Mouse (Mus musculus) Patski (cell line): ENCODE results near the gene Fgd4. TPM values are rescaled to one million over a fixed set of nuclear protein-coding genes. Genes with fewer than 3 reads are reported as not detected.
"Not testable (repeated sequence)": the region's sequence is repeated elsewhere in the genome, so short reads cannot be mapped to it uniquely, and the experiment has no call there.

Experiments used
- ATAC-seq: fragments of 100-300 bp; one replicate; pipeline ENCODE4 v1.8.0; 2021
- CTCF ChIA-PET: fragments of 350-600 bp; sonication (Branson Sonifier 250); formaldehyde crosslinking; loops from one replicate; lab custom pipeline; 2022; ENCODE audit warnings: inconsistent platforms; lab: Charles Lee
- POLR2A ChIA-PET: fragments of 350-600 bp; sonication (Branson Sonifier 250); formaldehyde crosslinking; loops from one replicate; lab custom pipeline; 2022; ENCODE audit warnings: antibody characterized with exemption, inconsistent platforms; lab: Charles Lee
- DNase-seq: peaks from one replicate; pipeline ENCODE4 v3.0.0-alpha.2; 2011; ENCODE audit warnings: low read depth, low spot score
- H3K27me3 ChIP-seq: fragments of 371-371 bp; one replicate; pipeline ENCODE4 v1.5.1; 2021
- CTCF ChIP-seq: fragments of 100-300 bp; IDR thresholded peaks from one replicate; pipeline ENCODE4 v1.5.1; 2021
- in situ Hi-C: fragments of 300-500 bp; cut with MboI; formaldehyde crosslinking; loops from 3 replicates; pipeline ENCODE4 v1.11.1; 2018; ENCODE audit warnings: low pct_unique_long_range_greater_than_20kb, mixed read lengths
- polyA plus RNA-seq: library from polyadenylated mRNA; unstranded; gene quantifications from one replicate; pipeline ENCODE4 v1.2.3, GENCODE M21; 2021

Fgd4 gene
- polyA plus RNA-seq, 1 experiment from 2014 or later, result 10.3 TPM

DNA sequence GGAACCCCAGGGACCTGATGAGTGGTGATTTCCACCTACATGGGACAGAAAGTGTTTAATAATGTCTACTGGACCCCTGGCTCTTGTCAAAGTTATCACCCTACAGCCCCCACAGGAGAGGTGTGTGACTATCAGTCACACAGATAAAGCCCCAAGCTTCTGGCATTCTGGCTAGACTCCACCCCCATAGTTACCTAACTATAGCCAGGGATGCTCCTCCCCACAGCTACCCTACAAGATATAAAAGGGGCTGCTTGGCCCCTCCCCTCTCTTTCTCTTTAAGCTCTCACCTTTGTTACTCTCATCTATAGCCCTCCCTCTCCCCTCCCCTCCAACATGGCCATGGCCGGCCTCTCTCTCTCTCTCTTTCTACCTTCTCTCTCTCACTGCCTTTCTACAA is 53.7 kb downstream of the Fgd4 start:
- ChIA-PET CTCF (no interaction called here), POLR2A (no interaction called here)
- ATAC-seq, result no peak
- no peak for TF ChIP-seq CTCF
- H3K27me3 ChIP-seq, result no peaks in the 10 kb centered on the region
- DNase-seq, result no peak
- in situ Hi-C loops, result no loop called here

DNA sequence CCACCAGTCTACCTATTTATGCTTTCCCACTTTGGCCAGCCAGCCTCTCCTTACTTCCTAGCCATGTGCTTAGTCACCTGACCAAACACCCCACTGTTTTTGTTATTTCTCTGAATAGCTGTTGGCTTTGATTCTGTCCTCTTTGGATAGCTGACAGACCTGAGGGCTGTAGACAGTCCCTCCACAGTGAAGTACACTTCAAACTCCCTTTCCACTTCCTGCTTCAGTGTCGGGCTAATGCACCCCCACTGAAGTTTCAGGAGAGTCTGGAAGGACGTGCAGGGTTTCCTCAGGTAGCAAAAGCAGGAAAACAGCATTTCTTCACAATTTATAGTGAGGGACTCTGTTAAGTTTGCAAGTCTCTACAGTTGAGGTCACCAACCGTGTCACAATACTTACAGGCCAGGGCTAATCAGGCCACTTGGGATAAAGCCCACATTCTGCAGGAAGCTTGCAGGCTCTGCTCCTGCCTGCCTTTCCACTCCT is 57.4 kb downstream of the Fgd4 start:
- no peaks in the 10 kb centered on the region for H3K27me3 ChIP-seq
- ChIA-PET CTCF (interaction anchor here (1.5 kb wide), 1 partner anchor 16 kb away, joined by 3 read pairs; no protein-coding TSS in a partner anchor), POLR2A (no interaction called here)
- ATAC-seq (no peak), DNase-seq (no peak)
- no peak for TF ChIP-seq CTCF
- in situ Hi-C loops, result no loop called here

DNA sequence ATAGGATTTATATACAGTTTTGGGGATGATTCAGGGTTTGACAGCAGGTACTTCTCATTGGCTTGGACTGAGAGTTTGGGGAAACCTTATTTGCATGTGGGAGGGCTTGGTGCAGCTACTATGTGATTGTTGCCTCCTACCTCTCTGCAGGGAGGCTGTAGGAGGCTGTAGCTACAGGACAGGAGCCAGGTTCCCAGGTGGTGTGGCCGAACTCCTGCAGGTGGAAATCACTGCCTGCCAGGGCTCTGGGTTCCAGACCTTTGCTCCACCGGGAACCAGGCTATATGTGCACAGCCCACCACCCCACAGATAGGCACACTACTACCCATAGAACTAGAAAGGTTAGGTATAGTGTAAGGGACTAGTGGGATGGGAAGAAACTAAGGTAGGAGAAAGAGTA is 61.0 kb downstream of the Fgd4 start:
- in situ Hi-C loops, result not testable (repeated sequence)

DNA sequence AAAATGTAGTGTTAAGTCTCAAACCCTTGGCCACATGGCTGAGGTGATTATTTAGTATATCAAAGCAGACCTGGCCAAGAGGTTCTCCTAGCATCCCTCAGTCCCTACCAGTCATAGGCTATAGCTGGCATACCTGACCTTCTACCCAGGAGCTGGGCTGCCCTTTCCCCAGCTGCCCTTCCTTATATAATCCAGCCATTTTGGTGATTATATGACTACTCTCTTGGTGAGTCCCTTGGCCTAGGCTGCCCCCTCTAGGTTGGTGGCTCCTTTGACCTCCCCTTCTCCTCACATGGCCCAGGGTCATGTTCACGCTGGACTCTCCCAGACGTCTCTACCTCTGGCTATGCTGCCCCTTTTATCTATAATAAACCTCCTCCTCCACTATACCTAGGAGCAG is 65.1 kb downstream of the Fgd4 start:
- no peaks in the 10 kb centered on the region for H3K27me3 ChIP-seq
- TF ChIP-seq CTCF, result no peak
- in situ Hi-C loops, result no loop called here
- no peak for ATAC-seq
- CTCF ChIA-PET, result no interaction called here
- DNase-seq, result no peak
- POLR2A ChIA-PET, result no interaction called here

More for the DNA sequence above, 61.0 kb downstream of the Fgd4 start:
- POLR2A ChIA-PET, ATAC-seq, DNase-seq, CTCF ChIA-PET, H3K27me3 ChIP-seq: not testable (repeated sequence)

DNA sequence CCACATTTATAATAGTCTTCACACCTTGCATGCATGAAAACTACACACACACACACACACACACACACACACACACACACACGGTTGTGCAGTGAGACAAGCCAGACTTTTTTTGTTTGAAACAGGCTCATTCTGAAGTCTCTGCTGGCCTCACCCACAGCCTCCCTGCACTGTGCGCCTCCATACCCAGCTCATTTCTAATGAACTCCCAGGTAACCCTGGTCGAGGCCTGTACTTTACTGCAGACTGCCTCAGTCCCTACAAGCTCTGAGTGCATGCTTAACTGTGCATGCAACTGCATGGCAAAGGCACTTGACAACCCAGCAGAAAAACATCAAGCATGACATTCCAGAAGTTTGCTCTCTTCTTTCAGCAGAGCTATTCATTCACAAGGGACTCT is 72.3 kb downstream of the Fgd4 start:
- ChIA-PET CTCF (interaction anchor here (0.5 to 1.2 kb wide), 3 partner anchors 22 to 165 kb away, joined by 3 read pairs; partner anchors contain the start of gene Fgd4), POLR2A (no interaction called here)
- ATAC-seq (no peak), DNase-seq (no peak)
- H3K27me3 ChIP-seq, result no peaks in the 10 kb centered on the region
- in situ Hi-C loops, result no loop called here
- no peak for TF ChIP-seq CTCF

DNA sequence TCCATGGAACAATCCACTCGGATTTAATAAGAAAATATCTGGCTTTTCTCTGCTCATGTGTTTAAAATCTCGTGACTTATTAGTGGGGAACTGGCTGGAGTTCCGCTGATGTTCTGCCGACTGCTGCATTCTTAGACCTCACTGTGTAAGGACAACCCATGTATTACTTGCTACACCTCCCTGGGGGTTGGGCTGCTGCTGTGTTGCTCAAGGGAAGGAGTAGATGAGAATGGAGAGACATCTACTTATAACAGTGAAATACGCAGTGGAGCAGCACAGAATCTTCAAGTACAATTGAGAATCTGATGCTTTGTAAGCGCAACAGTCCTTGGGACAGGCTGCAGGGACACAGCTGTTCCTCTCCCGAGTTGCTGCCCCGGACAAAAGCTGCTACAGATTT is 73.1 kb downstream of the Fgd4 start:
- peak; percentile 99 for ATAC-seq
- H3K27me3 ChIP-seq, result no peaks in the 10 kb centered on the region
- POLR2A ChIA-PET, result no interaction called here
- no peak for TF ChIP-seq CTCF
- CTCF ChIA-PET, result interaction anchor here (0.9 to 1.0 kb wide), 2 partner anchors 16 to 23 kb away, joined by 3 read pairs; no protein-coding TSS in a partner anchor
- in situ Hi-C loops, result no loop called here
- DNase-seq, result peak; percentile 63

DNA sequence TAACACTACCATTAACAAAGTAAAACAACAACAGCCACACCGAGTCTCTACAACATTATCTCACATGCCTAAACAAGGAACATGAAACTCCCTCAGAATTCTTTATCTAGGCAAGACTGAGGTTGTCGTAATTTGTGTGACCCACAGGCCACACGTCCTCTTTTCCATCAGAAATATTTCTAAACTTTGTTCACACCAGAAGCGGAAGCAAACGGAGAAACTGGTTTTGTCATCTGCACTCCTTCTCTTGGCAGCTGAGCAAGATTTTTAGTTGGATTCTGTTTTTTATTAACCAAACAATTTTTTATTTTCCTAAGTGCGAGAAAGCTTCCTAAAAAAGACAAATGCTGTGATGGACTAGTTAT is 73.6 kb downstream of the Fgd4 start:
- ATAC-seq (peak; percentile 49), DNase-seq (no peak)
- TF ChIP-seq CTCF, result no peak
- in situ Hi-C loops, result no loop called here
- POLR2A ChIA-PET, result no interaction called here
- CTCF ChIA-PET, result interaction anchor here (0.9 to 1.4 kb wide), 2 partner anchors 17 to 58 kb away, joined by 3 read pairs; no protein-coding TSS in a partner anchor
- H3K27me3 ChIP-seq, result no peaks in the 10 kb centered on the region

DNA sequence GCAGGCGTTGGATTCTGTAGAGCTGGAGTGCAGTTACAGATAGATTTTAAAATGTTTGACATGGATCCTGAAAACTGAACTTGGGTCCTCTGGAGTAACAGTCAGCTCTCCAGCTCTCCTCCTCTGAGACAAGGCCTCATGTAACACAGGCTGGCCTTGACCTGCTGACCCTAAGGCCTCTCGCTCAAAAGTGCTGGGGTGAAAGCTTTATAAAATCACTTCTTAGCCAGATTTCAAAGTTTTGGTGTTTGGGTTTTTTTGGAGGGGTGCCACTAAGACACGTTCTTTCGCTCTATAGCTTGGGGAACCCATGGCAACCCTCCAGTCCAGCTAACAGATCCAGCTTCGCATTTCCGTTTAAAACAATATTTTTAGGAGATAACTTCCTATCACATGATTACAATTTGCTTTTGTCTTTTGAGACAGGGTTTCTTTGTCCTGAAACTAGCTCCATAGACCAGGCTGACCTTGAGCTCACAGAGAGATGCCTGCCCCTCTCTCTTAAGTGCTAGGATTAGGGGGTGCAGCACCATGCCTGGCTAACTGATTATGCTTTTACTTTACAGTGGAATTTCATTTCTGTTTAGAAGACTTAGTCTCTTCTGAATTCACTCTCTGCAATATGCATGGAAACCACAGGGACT is 74.1 kb downstream of the Fgd4 start:
- CTCF ChIA-PET, result interaction anchor here (0.9 to 1.4 kb wide), 3 partner anchors 17 to 98 kb away, joined by 3 read pairs; no protein-coding TSS in a partner anchor
- ATAC-seq, result no peak
- DNase-seq, result no peak

DNA sequence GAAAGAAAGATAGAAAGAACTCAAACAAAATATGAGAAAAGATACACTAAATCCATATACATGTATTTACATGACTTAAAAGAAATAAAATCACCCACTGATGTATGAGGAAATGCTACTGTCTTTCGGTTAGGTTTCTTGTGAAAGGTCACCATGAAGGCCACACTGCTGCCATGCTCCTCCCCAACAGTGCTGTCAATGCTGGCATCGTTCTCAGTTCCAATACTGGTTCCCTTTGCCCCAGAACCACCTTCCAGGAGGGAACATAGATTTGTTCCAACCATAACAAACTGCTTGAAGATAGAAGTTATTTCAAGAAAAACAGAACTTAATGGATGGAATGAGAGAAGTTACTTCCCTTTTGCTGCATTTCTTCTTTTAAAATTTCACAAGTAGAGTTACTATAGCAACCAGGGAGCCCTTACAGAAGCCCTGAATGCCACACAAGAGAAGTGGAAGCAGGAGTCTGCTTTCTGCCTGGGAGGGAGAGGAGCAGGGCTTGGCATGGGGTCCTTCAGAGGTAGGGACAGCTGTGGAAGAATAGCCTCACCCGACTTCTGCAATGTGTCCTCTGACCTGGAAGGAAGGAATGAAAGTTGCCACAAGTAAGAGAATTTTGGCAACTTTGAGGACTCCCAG is 75.0 kb downstream of the Fgd4 start:
- H3K27me3 ChIP-seq, result no peaks in the 10 kb centered on the region
- ATAC-seq (no peak), DNase-seq (no peak)
- CTCF ChIA-PET, result interaction anchor here (1.0 to 1.4 kb wide), 3 partner anchors 9 to 97 kb away, joined by 3 read pairs; no protein-coding TSS in a partner anchor
- in situ Hi-C loops, result no loop called here
- POLR2A ChIA-PET, result interaction anchor here (0.7 kb wide), 1 partner anchor 42 kb away, joined by 3 read pairs; no protein-coding TSS in a partner anchor
- no peak for TF ChIP-seq CTCF

More for the DNA sequence above, 74.1 kb downstream of the Fgd4 start:
- in situ Hi-C loops, result no loop called here
- H3K27me3 ChIP-seq, result no peaks in the 10 kb centered on the region
- POLR2A ChIA-PET, result no interaction called here
- no peak for TF ChIP-seq CTCF

DNA sequence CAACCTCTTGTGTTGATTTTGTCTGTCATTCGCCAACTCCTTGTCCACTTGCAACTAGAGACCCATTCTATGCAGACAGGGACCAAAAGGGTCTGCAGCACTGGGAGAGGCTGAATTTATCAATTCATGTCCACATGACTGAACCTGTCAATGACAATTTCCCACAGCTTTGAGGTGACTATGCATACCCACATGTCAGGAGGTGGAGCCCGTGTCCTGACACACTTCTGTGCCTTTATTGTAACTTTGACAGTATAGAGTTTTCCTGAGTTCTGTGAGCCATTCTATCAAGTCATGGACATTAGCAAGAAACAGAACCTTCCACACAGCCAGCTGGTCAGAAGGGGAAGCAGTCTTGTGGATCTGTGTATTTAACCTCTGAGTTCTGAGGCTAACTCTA is 76.7 kb downstream of the Fgd4 start:
- TF ChIP-seq CTCF, result no peak
- CTCF ChIA-PET, result no interaction called here
- POLR2A ChIA-PET, result no interaction called here

DNA sequence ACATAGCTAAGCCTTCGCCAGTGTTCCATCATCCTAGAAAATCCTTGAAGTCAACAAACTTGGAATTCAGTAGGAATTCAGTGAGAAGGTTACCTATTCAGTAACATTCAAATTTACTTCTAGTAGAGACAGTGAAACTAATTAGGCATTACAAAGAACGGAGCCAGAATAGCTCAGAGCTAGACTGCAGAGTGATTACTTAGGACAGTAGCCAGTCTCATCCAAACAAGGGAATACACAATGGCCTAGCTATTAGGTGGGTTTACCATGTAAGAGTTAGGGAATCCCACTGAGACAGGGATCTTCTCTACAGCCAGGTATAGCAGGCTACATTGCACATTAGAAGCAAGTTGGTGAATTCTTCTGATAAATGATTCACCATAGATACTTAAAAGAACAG is 77.5 kb downstream of the Fgd4 start:
- in situ Hi-C loops, CTCF ChIA-PET, ATAC-seq, POLR2A ChIA-PET, H3K27me3 ChIP-seq, DNase-seq: not testable (repeated sequence)

More for the DNA sequence above, 76.7 kb downstream of the Fgd4 start:
- ATAC-seq (no peak), DNase-seq (no peak)
- in situ Hi-C loops, result no loop called here
- no peaks in the 10 kb centered on the region for H3K27me3 ChIP-seq
